Mouse (Mus musculus) neural tube, embryonic 14.5 days (tissue): Measurements from ENCODE around the gene Mlx. TPM values are rescaled to one million over a fixed set of nuclear protein-coding genes. Genes with fewer than 3 reads are reported as not detected.

ENCODE experiments used
- ATAC-seq: fragments of 200-750 bp; cut with Nextera tagmentation; 2 replicates; pipeline ENCODE4 v1.8.0; 2017; ENCODE audit warnings: low read depth, mild to moderate bottlenecking, moderate TSS enrichment, moderate library complexity
- H3K27ac ChIP-seq: fragments of 300-500 bp; sonication (generic); 2 replicates; pipeline ENCODE4 v1.5.1; 2014; ENCODE audit warnings: low read depth, mild to moderate bottlenecking, control low read depth, low read length, moderate library complexity, mixed read lengths
- H3K27me3 ChIP-seq: fragments of 300-500 bp; sonication (generic); 2 replicates; pipeline ENCODE4 v1.6.1; 2014; ENCODE audit warnings: low read length; ENCODE audit not compliant: control insufficient read depth, insufficient read depth
- H3K36me3 ChIP-seq: fragments of 300-500 bp; sonication (generic); 2 replicates; pipeline ENCODE4 v1.6.1; 2014; ENCODE audit warnings: low read length, mixed read lengths; ENCODE audit not compliant: control insufficient read depth, insufficient read depth
- H3K4me1 ChIP-seq: fragments of 300-500 bp; sonication (generic); 2 replicates; pipeline ENCODE4 v1.6.1; 2014; ENCODE audit warnings: low read length; ENCODE audit not compliant: control insufficient read depth, insufficient read depth
- H3K4me2 ChIP-seq: fragments of 300-500 bp; sonication (generic); 2 replicates; pipeline ENCODE4 v1.6.1; 2014; ENCODE audit warnings: mild to moderate bottlenecking, low read depth, low read length, control low read depth
- H3K4me3 ChIP-seq: fragments of 300-500 bp; sonication (generic); 2 replicates; pipeline ENCODE4 v1.5.1; 2014; ENCODE audit warnings: low read depth, low read length, control low read depth, mixed read lengths
- H3K9ac ChIP-seq: fragments of 300-500 bp; sonication (generic); replicated peaks from 2 replicates; pipeline ENCODE4 v1.6.1; 2014; ENCODE audit warnings: low read depth, mild to moderate bottlenecking, control low read depth, low read length, mixed read lengths
- H3K9me3 ChIP-seq: fragments of 300-500 bp; sonication (generic); 2 replicates; pipeline ENCODE4 v1.6.1; 2016; ENCODE audit warnings: low read length; ENCODE audit not compliant: control insufficient read depth
- WGBS: fragments of 180-500 bp; shearing (Covaris S2); extraction: QIAGEN DNeasy Blood & Tissue Kit; methylation state at CpG from one replicate; pipeline ENCODE4 v1.1.7; 2014; 5-methylcytosine and 5-hydroxymethylcytosine counted together
- polyA plus RNA-seq: library from polyadenylated mRNA; unstranded; fragments of >200 nt; fragmentation: Nextera tagmentation; extraction: Ambion mirVana; gene quantifications from 2 replicates; pipeline ENCODE4 v1.2.1, GENCODE M21; 2014

Mlx gene
- polyA plus RNA-seq, 1 experiment from 2014 or later = 95.7 TPM

- H3K4me2 ChIP-seq = no peak overlapping the region
- H3K9ac ChIP-seq = no peak overlapping the region
- 66% methylated on average over 4 of the region's 4 CpGs for WGBS
Observed at GRCm38 (mm10) chr11:101109351-101109750, 22.3 kb downstream of the Mlx start.

GRCm38 (mm10) chr11:101110708-101111107 is 23.6 kb downstream of the Mlx start:
- Histone ChIP-seq H3K9me3 (no peaks in the 10 kb centered on the region), H3K9ac (no peak overlapping the region), H3K27me3 (no peaks in the 10 kb centered on the region), H3K4me2 (no peak overlapping the region), H3K27ac (no peak overlapping the region), H3K4me1 (peaks cover 3% of the 10 kb centered on the region; the same call in 1 of the 2 replicates), H3K36me3 (no peaks in the 10 kb centered on the region), H3K4me3 (no peak overlapping the region)
- 60% methylated on average over 5 of the region's 5 CpGs for WGBS
- no peak for ATAC-seq

More at GRCm38 (mm10) chr11:101109351-101109750, 22.3 kb downstream of the Mlx start:
- Histone ChIP-seq H3K27me3 (no peaks in the 10 kb centered on the region), H3K27ac (no peak overlapping the region), H3K36me3 (no peaks in the 10 kb centered on the region), H3K4me3 (no peak overlapping the region), H3K9me3 (no peaks in the 10 kb centered on the region), H3K4me1 (no peaks in the 10 kb centered on the region)
- no peak for ATAC-seq

- no peak for ATAC-seq
- H3K27ac ChIP-seq = no peak overlapping the region
- H3K9me3 ChIP-seq = no peaks in the 10 kb centered on the region
- WGBS = 94% methylated on average over 4 of the region's 4 CpGs
- H3K4me1 ChIP-seq = peaks cover 3% of the 10 kb centered on the region; the same call in 1 of the 2 replicates
- no peaks in the 10 kb centered on the region for H3K27me3 ChIP-seq
- H3K4me3 ChIP-seq = no peak overlapping the region
- H3K36me3 ChIP-seq = no peaks in the 10 kb centered on the region
- no peak overlapping the region for H3K9ac ChIP-seq
- no peak overlapping the region for H3K4me2 ChIP-seq
Observed at GRCm38 (mm10) chr11:101111178-101111577, 24.1 kb downstream of the Mlx start.

GRCm38 (mm10) chr11:101112186-101112585 is 25.1 kb downstream of the Mlx start:
- Histone ChIP-seq H3K4me1 (peaks cover 8% of the 10 kb centered on the region; the same call in 1 of the 2 replicates), H3K4me2 (no peak overlapping the region), H3K9me3 (no peaks in the 10 kb centered on the region), H3K27ac (no peak overlapping the region), H3K27me3 (no peaks in the 10 kb centered on the region), H3K4me3 (no peak overlapping the region), H3K36me3 (no peaks in the 10 kb centered on the region), H3K9ac (no peak overlapping the region)
- 89% methylated on average over 3 of the region's 3 CpGs for WGBS
- ATAC-seq = no peak

GRCm38 (mm10) chr11:101115564-101115963 is 28.5 kb downstream of the Mlx start:
- Histone ChIP-seq H3K27ac (0 out of 2 replicates have a peak overlapping the region, but pooled peaks have one; percentile 24), H3K4me2 (no peak overlapping the region), H3K27me3 (no peaks in the 10 kb centered on the region), H3K4me1 (peaks cover 19% of the 10 kb centered on the region), H3K4me3 (no peak overlapping the region), H3K9me3 (no peaks in the 10 kb centered on the region), H3K9ac (no peak overlapping the region), H3K36me3 (no peaks in the 10 kb centered on the region)
- no peak for ATAC-seq
- 34% methylated on average over 2 of the region's 2 CpGs for WGBS

GRCm38 (mm10) chr11:101118105-101118504 is 31.0 kb downstream of the Mlx start:
- Histone ChIP-seq H3K4me1 (peaks cover 26% of the 10 kb centered on the region), H3K9ac (no peak overlapping the region), H3K4me3 (no peak overlapping the region), H3K9me3 (no peaks in the 10 kb centered on the region), H3K27ac (no peak overlapping the region), H3K36me3 (peaks cover 6% of the 10 kb centered on the region; the same call in 1 of the 2 replicates), H3K27me3 (no peaks in the 10 kb centered on the region), H3K4me2 (peak overlapping the region; percentile 91)
- WGBS = 50% methylated on average over 4 of the region's 4 CpGs
- no peak for ATAC-seq

- Histone ChIP-seq H3K9me3 (no peaks in the 10 kb centered on the region), H3K27me3 (no peaks in the 10 kb centered on the region), H3K4me1 (peaks cover 26% of the 10 kb centered on the region), H3K36me3 (peaks cover 10% of the 10 kb centered on the region; the same call in 1 of the 2 replicates), H3K27ac (peak overlapping the region; percentile 84), H3K4me2 (peak overlapping the region; percentile 91), H3K4me3 (peak overlapping the region; percentile 78), H3K9ac (peak overlapping the region; percentile 93)
- WGBS = under 1% methylated on average over 35 of the region's 39 CpGs
- ATAC-seq = peak; percentile 84
Observed at GRCm38 (mm10) chr11:101119131-101119760, 32.2 kb downstream of the Mlx start.

GRCm38 (mm10) chr11:101119761-101120544 is 32.9 kb downstream of the Mlx start, which contains the start of the genes Retreg3 and Tubg1:
Retreg3 (minus strand) TSS chr11:101119893.
Tubg1 (plus strand) TSS chr11:101119938.
- peak within 1 kb of the TSS; percentile 78 for H3K4me3 ChIP-seq
- peak within 1 kb of the TSS; percentile 84 for H3K27ac ChIP-seq
- peak; percentile 94 for ATAC-seq
- H3K4me1 ChIP-seq = peaks cover 23% of the 10 kb centered on the region
- WGBS = under 1% methylated on average over 61 of the region's 61 CpGs
- peaks cover 10% of the 10 kb centered on the region; the same call in 1 of the 2 replicates for H3K36me3 ChIP-seq
- peak within 1 kb of the TSS; percentile 93 for H3K9ac ChIP-seq
- H3K9me3 ChIP-seq = no peaks in the 10 kb centered on the region
- H3K4me2 ChIP-seq = peak within 1 kb of the TSS; percentile 91
- no peaks in the 10 kb centered on the region for H3K27me3 ChIP-seq
